Mouse (Mus musculus): Measurements from ENCODE around the gene Ranbp10. TPM values are rescaled to one million over a fixed set of nuclear protein-coding genes. Genes with fewer than 3 reads are reported as not detected.

Gene Ranbp10
- polyA plus RNA-seq (2015; fragmentation: Nextera tagmentation; extraction: Ambion mirVana), result 12.5 and 12.9 TPM in 2 replicates

GRCm38 (mm10) chr8:105826861-105827848, at the start of gene Ranbp10, which contains the start of gene Tsnaxip1:
Gene Ranbp10 (minus strand): TSS chr8:105827350.
Gene Tsnaxip1 (plus strand): TSS chr8:105827731.
- ATAC-seq (ENCODE audit: insufficient number of reproducible peaks, low FRiP score, low TSS enrichment, low read depth), result peak; percentile 99
- Histone ChIP-seq H3K36me3 (peaks cover 29% of the 10 kb centered on the region), H3K4me2 (replicated peaks) (peak within 1 kb of the TSS; percentile 81), H3K4me1 (peaks cover 18% of the 10 kb centered on the region), H3K9me3 (replicated peaks) (no peaks in the 10 kb centered on the region), H3K9ac (peak within 1 kb of the TSS; percentile 98), H3K27me3 (no peaks in the 10 kb centered on the region), H3K27ac (replicated peaks) (peak within 1 kb of the TSS; percentile 76), H3K4me3 (replicated peaks) (peak within 1 kb of the TSS; percentile 98)
- WGBS, result under 1% methylated on average over 52 of the region's 52 CpGs

GRCm38 (mm10) chr8:105874301-105874700, 47.2 kb upstream of the Ranbp10 start:
- Histone ChIP-seq H3K4me2 (replicated peaks) (no peak overlapping the region), H3K27ac (replicated peaks) (no peak overlapping the region), H3K9ac (no peak overlapping the region), H3K4me1 (no peaks in the 10 kb centered on the region), H3K27me3 (no peaks in the 10 kb centered on the region), H3K9me3 (replicated peaks) (no peaks in the 10 kb centered on the region), H3K36me3 (peaks cover 84% of the 10 kb centered on the region), H3K4me3 (replicated peaks) (no peak overlapping the region)
- no peak for ATAC-seq (ENCODE audit: insufficient number of reproducible peaks, low FRiP score, low TSS enrichment, low read depth)
- 89% methylated on average over 6 of the region's 6 CpGs for WGBS

- Histone ChIP-seq H3K27ac (replicated peaks) (no peak overlapping the region), H3K4me3 (replicated peaks) (no peak overlapping the region), H3K4me1 (peaks cover 16% of the 10 kb centered on the region), H3K36me3 (peaks cover 62% of the 10 kb centered on the region), H3K27me3 (no peaks in the 10 kb centered on the region), H3K9me3 (replicated peaks) (no peaks in the 10 kb centered on the region), H3K4me2 (replicated peaks) (no peak overlapping the region), H3K9ac (no peak overlapping the region)
- no peak for ATAC-seq (ENCODE audit: insufficient number of reproducible peaks, low FRiP score, low TSS enrichment, low read depth)
- WGBS, result 81% methylated on average over 6 of the region's 6 CpGs
These were observed 39.3 kb upstream of the Ranbp10 start for GRCm38 (mm10) chr8:105866364-105867029.

GRCm38 (mm10) chr8:105861951-105862350, 34.8 kb upstream of the Ranbp10 start:
- 3% methylated on average over 1 of the region's 1 CpGs for WGBS
- Histone ChIP-seq H3K4me2 (replicated peaks) (peak overlapping the region; percentile 75), H3K27ac (replicated peaks) (no peak overlapping the region), H3K9me3 (replicated peaks) (no peaks in the 10 kb centered on the region), H3K36me3 (peaks cover 34% of the 10 kb centered on the region), H3K9ac (peak overlapping the region; percentile 77; the same call in 1 of the 2 replicates), H3K4me1 (peaks cover 51% of the 10 kb centered on the region), H3K27me3 (no peaks in the 10 kb centered on the region), H3K4me3 (replicated peaks) (peak overlapping the region; percentile 99)
- no peak for ATAC-seq (ENCODE audit: insufficient number of reproducible peaks, low FRiP score, low TSS enrichment, low read depth)

GRCm38 (mm10) chr8:105860143-105860981, 33.2 kb upstream of the Ranbp10 start, which contains the start of gene Nutf2:
Gene Nutf2 (plus strand): TSS chr8:105860580.
- H3K9me3 ChIP-seq (replicated peaks), result no peaks in the 10 kb centered on the region
- H3K4me3 ChIP-seq (replicated peaks), result peak within 1 kb of the TSS; percentile 99
- peak; percentile 98 for ATAC-seq (ENCODE audit: insufficient number of reproducible peaks, low FRiP score, low TSS enrichment, low read depth)
- H3K36me3 ChIP-seq, result peaks cover 22% of the 10 kb centered on the region
- H3K4me2 ChIP-seq (replicated peaks), result peak within 1 kb of the TSS; percentile 75
- H3K9ac ChIP-seq, result peak within 1 kb of the TSS; percentile 77
- peak within 1 kb of the TSS; percentile 94 for H3K27ac ChIP-seq (replicated peaks)
- H3K4me1 ChIP-seq, result peaks cover 62% of the 10 kb centered on the region
- WGBS, result under 1% methylated on average over 58 of the region's 59 CpGs
- H3K27me3 ChIP-seq, result no peaks in the 10 kb centered on the region

GRCm38 (mm10) chr8:105859314-105859713, 32.2 kb upstream of the Ranbp10 start:
- Histone ChIP-seq H3K4me1 (peaks cover 65% of the 10 kb centered on the region), H3K4me2 (replicated peaks) (peak overlapping the region; percentile 75; the same call in 1 of the 2 replicates), H3K36me3 (peaks cover 15% of the 10 kb centered on the region), H3K9ac (no peak overlapping the region), H3K27me3 (no peaks in the 10 kb centered on the region), H3K4me3 (replicated peaks) (peak overlapping the region; percentile 99), H3K9me3 (replicated peaks) (no peaks in the 10 kb centered on the region), H3K27ac (replicated peaks) (peak overlapping the region; percentile 94)
- ATAC-seq (ENCODE audit: insufficient number of reproducible peaks, low FRiP score, low TSS enrichment, low read depth), result no peak
- whole genome bisulfite sequencing, result 68% methylated on average over 5 of the region's 5 CpGs

- Histone ChIP-seq H3K4me1 (peaks cover 61% of the 10 kb centered on the region), H3K27me3 (no peaks in the 10 kb centered on the region), H3K4me2 (replicated peaks) (no peak overlapping the region), H3K4me3 (replicated peaks) (no peak overlapping the region), H3K9me3 (replicated peaks) (no peaks in the 10 kb centered on the region), H3K9ac (no peak overlapping the region), H3K27ac (replicated peaks) (peak overlapping the region; percentile 94; the same call in 1 of the 2 replicates), H3K36me3 (peaks cover 14% of the 10 kb centered on the region)
- 82% methylated on average over 5 of the region's 5 CpGs for WGBS
- no peak for ATAC-seq (ENCODE audit: insufficient number of reproducible peaks, low FRiP score, low TSS enrichment, low read depth)
These were observed 31.3 kb upstream of the Ranbp10 start for GRCm38 (mm10) chr8:105858495-105858894.

- Histone ChIP-seq H3K9ac (peak overlapping the region; percentile 64), H3K4me1 (peaks cover 53% of the 10 kb centered on the region), H3K4me3 (replicated peaks) (peak overlapping the region; percentile 71), H3K4me2 (replicated peaks) (peak overlapping the region; percentile 92), H3K27me3 (no peaks in the 10 kb centered on the region), H3K9me3 (replicated peaks) (no peaks in the 10 kb centered on the region), H3K27ac (replicated peaks) (peak overlapping the region; percentile 92), H3K36me3 (peaks cover 11% of the 10 kb centered on the region; the same call in 1 of the 2 replicates)
- 20% methylated on average over 15 of the region's 15 CpGs for WGBS
- ATAC-seq (ENCODE audit: insufficient number of reproducible peaks, low FRiP score, low TSS enrichment, low read depth), result no peak
These were observed 29.2 kb upstream of the Ranbp10 start for GRCm38 (mm10) chr8:105856168-105856835.

- no peaks in the 10 kb centered on the region for H3K9me3 ChIP-seq (replicated peaks)
- H3K27me3 ChIP-seq, result no peaks in the 10 kb centered on the region
- WGBS, result under 1% methylated on average over 71 of the region's 71 CpGs
- H3K9ac ChIP-seq, result peak overlapping the region; percentile 64
- H3K4me1 ChIP-seq, result peaks cover 55% of the 10 kb centered on the region
- peaks cover 11% of the 10 kb centered on the region; the same call in 1 of the 2 replicates for H3K36me3 ChIP-seq
- peak overlapping the region; percentile 71 for H3K4me3 ChIP-seq (replicated peaks)
- ATAC-seq (ENCODE audit: insufficient number of reproducible peaks, low FRiP score, low TSS enrichment, low read depth), result peak; percentile 15; the same call in 1 of the 2 replicates
- peak overlapping the region; percentile 92 for H3K27ac ChIP-seq (replicated peaks)
- H3K4me2 ChIP-seq (replicated peaks), result peak overlapping the region; percentile 92
These were observed 28.4 kb upstream of the Ranbp10 start for GRCm38 (mm10) chr8:105855248-105856167.
